Mouse (Mus musculus) olfactory bulb, adult 2 months (tissue): Measurements from ENCODE around the gene Tigar.

Experiments used
- CTCF ChIP-seq: fragments of 200-500 bp; IDR thresholded peaks from 2 replicates; pipeline ENCODE4 v1.5.1; 2012; ENCODE audit warnings: low read depth, mild to moderate bottlenecking, low read length, moderate library complexity; ENCODE audit not compliant: insufficient read depth
- POLR2A ChIP-seq: fragments of 200-500 bp; IDR thresholded peaks from 2 replicates; pipeline ENCODE4 v1.6.1; 2012; ENCODE audit warnings: mild to moderate bottlenecking, low read depth, low read length, moderate library complexity; ENCODE audit not compliant: insufficient read depth

- TF ChIP-seq POLR2A (no peak), CTCF (0 out of 2 replicates have a peak, but pooled peaks have one; percentile 23)
Measured at GRCm38 (mm10) chr6:127142154-127143123, 33.1 kb upstream of the Tigar start.
